Mouse (Mus musculus): ENCODE data around the gene Mroh3. TPM values are rescaled to one million over a fixed set of nuclear protein-coding genes. Genes with fewer than 3 reads are reported as not detected.
A peak's percentile ranks its signal among the peaks of the same experiment; 100 is the strongest.

The Mroh3 gene
- total and polyA plus RNA-seq, 2 experiments from 2014 or later: not detected

GRCm38 (mm10) chr1:136136547-136136946 is 76.1 kb downstream of the Mroh3 start:
- DNase-seq (no peak), ATAC-seq (no peak)
- Histone ChIP-seq H3K27me3 (ENCODE audit: insufficient read depth, low read length) (no peaks in the 10 kb centered on the region), H3K4me2 (ENCODE audit: low read depth) (peak overlapping the region; percentile 22; the same call in 1 of the 2 replicates), H3K9ac (no peak overlapping the region), H3K27ac (ENCODE audit: low read depth, low read length) (no peak overlapping the region; the same call in 1 of the 2 replicates), H3K4me3 (ENCODE audit: low read depth, low read length) (no peak overlapping the region), H3K36me3 (ENCODE audit: insufficient read depth) (no peaks in the 10 kb centered on the region), H3K9me3 (ENCODE audit: low read length) (no peaks in the 10 kb centered on the region), H3K4me1 (ENCODE audit: insufficient read depth) (peaks cover 69% of the 10 kb centered on the region)
- 66% methylated on average over 4 of the region's 4 CpGs for WGBS
- TF ChIP-seq CTCF (IDR thresholded peaks at IDR 0.05; ENCODE audit: low read depth): no peak

- ATAC-seq (no peak), DNase-seq (no peak)
- H3K9me3 ChIP-seq (ENCODE audit: low read length): no peaks in the 10 kb centered on the region
- H3K4me3 ChIP-seq (ENCODE audit: low read depth, low read length): no peak overlapping the region
- no peaks in the 10 kb centered on the region for H3K27me3 ChIP-seq (ENCODE audit: insufficient read depth, low read length)
- no peaks in the 10 kb centered on the region for H3K36me3 ChIP-seq (ENCODE audit: insufficient read depth)
- no peak overlapping the region for H3K27ac ChIP-seq (ENCODE audit: low read depth, low read length)
- peak overlapping the region; percentile 26 for H3K4me2 ChIP-seq (ENCODE audit: low read depth)
- WGBS: 61% methylated on average over 6 of the region's 6 CpGs
- H3K4me1 ChIP-seq (ENCODE audit: insufficient read depth): peaks cover 63% of the 10 kb centered on the region
- no peak for TF ChIP-seq CTCF (IDR thresholded peaks at IDR 0.05; ENCODE audit: low read depth)
- 0 out of 2 replicates have a peak overlapping the region, but pooled peaks have one; percentile 1 for H3K9ac ChIP-seq
These were observed 76.7 kb downstream of the Mroh3 start for GRCm38 (mm10) chr1:136135777-136136444.

GRCm38 (mm10) chr1:136135046-136135445 is 77.6 kb downstream of the Mroh3 start:
- H3K36me3 ChIP-seq (ENCODE audit: insufficient read depth): no peaks in the 10 kb centered on the region
- no peaks in the 10 kb centered on the region for H3K9me3 ChIP-seq (ENCODE audit: low read length)
- TF ChIP-seq CTCF (IDR thresholded peaks at IDR 0.05; ENCODE audit: low read depth): no peak
- no peak for DNase-seq
- 57% methylated on average over 1 of the region's 1 CpGs for WGBS
- no peaks in the 10 kb centered on the region for H3K27me3 ChIP-seq (ENCODE audit: insufficient read depth, low read length)
- peaks cover 57% of the 10 kb centered on the region for H3K4me1 ChIP-seq (ENCODE audit: insufficient read depth)
- H3K4me3 ChIP-seq (ENCODE audit: low read depth, low read length): no peak overlapping the region
- ATAC-seq: no peak
- H3K9ac ChIP-seq: no peak overlapping the region
- H3K27ac ChIP-seq (ENCODE audit: low read depth, low read length): no peak overlapping the region
- peak overlapping the region; percentile 81 for H3K4me2 ChIP-seq (ENCODE audit: low read depth)

- H3K9me3 ChIP-seq (ENCODE audit: low read length): no peaks in the 10 kb centered on the region
- H3K36me3 ChIP-seq (ENCODE audit: insufficient read depth): no peaks in the 10 kb centered on the region
- TF ChIP-seq CTCF (IDR thresholded peaks at IDR 0.05; ENCODE audit: low read depth): no peak
- H3K27ac ChIP-seq (ENCODE audit: low read depth, low read length): no peak overlapping the region
- ATAC-seq (no peak), DNase-seq (no peak)
- 69% methylated on average over 2 of the region's 2 CpGs for WGBS
- peaks cover 57% of the 10 kb centered on the region for H3K4me1 ChIP-seq (ENCODE audit: insufficient read depth)
- no peaks in the 10 kb centered on the region for H3K27me3 ChIP-seq (ENCODE audit: insufficient read depth, low read length)
- H3K4me3 ChIP-seq (ENCODE audit: low read depth, low read length): 0 out of 2 replicates have a peak overlapping the region, but pooled peaks have one; percentile 91
- H3K4me2 ChIP-seq (ENCODE audit: low read depth): peak overlapping the region; percentile 81
- peak overlapping the region; percentile 99; the same call in 1 of the 2 replicates for H3K9ac ChIP-seq
These were observed 78.1 kb downstream of the Mroh3 start for GRCm38 (mm10) chr1:136134547-136134946.

GRCm38 (mm10) chr1:136133570-136134240 is 78.9 kb downstream of the Mroh3 start:
- TF ChIP-seq CTCF (IDR thresholded peaks at IDR 0.05; ENCODE audit: low read depth): no peak
- DNase-seq (peak; percentile 59), ATAC-seq (no peak)
- Histone ChIP-seq H3K4me2 (ENCODE audit: low read depth) (peak overlapping the region; percentile 81), H3K4me1 (ENCODE audit: insufficient read depth) (peaks cover 48% of the 10 kb centered on the region), H3K36me3 (ENCODE audit: insufficient read depth) (no peaks in the 10 kb centered on the region), H3K4me3 (ENCODE audit: low read depth, low read length) (peak overlapping the region; percentile 91), H3K27ac (ENCODE audit: low read depth, low read length) (0 out of 2 replicates have a peak overlapping the region, but pooled peaks have one; percentile 95), H3K9ac (peak overlapping the region; percentile 99), H3K9me3 (ENCODE audit: low read length) (no peaks in the 10 kb centered on the region), H3K27me3 (ENCODE audit: insufficient read depth, low read length) (no peaks in the 10 kb centered on the region)
- 17% methylated on average over 13 of the region's 13 CpGs for WGBS

- Histone ChIP-seq H3K27ac (ENCODE audit: low read depth, low read length) (peak overlapping the region; percentile 95), H3K4me1 (ENCODE audit: insufficient read depth) (peaks cover 39% of the 10 kb centered on the region), H3K4me2 (ENCODE audit: low read depth) (peak overlapping the region; percentile 81), H3K9me3 (ENCODE audit: low read length) (no peaks in the 10 kb centered on the region), H3K4me3 (ENCODE audit: low read depth, low read length) (peak overlapping the region; percentile 91), H3K9ac (peak overlapping the region; percentile 99), H3K36me3 (ENCODE audit: insufficient read depth) (no peaks in the 10 kb centered on the region), H3K27me3 (ENCODE audit: insufficient read depth, low read length) (no peaks in the 10 kb centered on the region)
- ATAC-seq (peak; percentile 6; the same call in 1 of the 2 replicates), DNase-seq (peak; percentile 66)
- no peak for TF ChIP-seq CTCF (IDR thresholded peaks at IDR 0.05; ENCODE audit: low read depth)
- 6% methylated on average over 10 of the region's 10 CpGs for WGBS
These were observed 80.0 kb downstream of the Mroh3 start for GRCm38 (mm10) chr1:136132386-136133201.

Other genes starting within 250 kb of the Mroh3 start
- not detected in 2 replicates for gene Igfn1, start 206.5 kb downstream of the Mroh3 start, total RNA-seq (2014; rRNA removed)
- not detected in 2 replicates for gene Igfn1, start 206.5 kb downstream of the Mroh3 start, polyA plus RNA-seq (2015; fragmentation: Nextera tagmentation; extraction: Ambion mirVana)
- gene Tmem9, start 204.7 kb downstream of the Mroh3 start, total RNA-seq (2014; rRNA removed): 91.7 and 95.5 TPM in 2 replicates
- gene Tmem9, start 204.7 kb downstream of the Mroh3 start, polyA plus RNA-seq (2015; fragmentation: Nextera tagmentation; extraction: Ambion mirVana): 156 and 175 TPM in 2 replicates
- 0.46 TPM in 1 of 2 replicates, not detected in the other for gene Ascl5, start 162.0 kb downstream of the Mroh3 start, total RNA-seq (2014; rRNA removed)
- 0.36 and 0.90 TPM in 2 replicates for gene Ascl5, start 162.0 kb downstream of the Mroh3 start, polyA plus RNA-seq (2015; fragmentation: Nextera tagmentation; extraction: Ambion mirVana)
- 0.62 and 1.1 TPM in 2 replicates for gene Cacna1s, start 160.1 kb downstream of the Mroh3 start, total RNA-seq (2014; rRNA removed)
- gene Cacna1s, start 160.1 kb downstream of the Mroh3 start, polyA plus RNA-seq (2015; fragmentation: Nextera tagmentation; extraction: Ambion mirVana): 0.30 and 1.1 TPM in 2 replicates
- 120 and 135 TPM in 2 replicates for gene Kif21b, start 81.4 kb downstream of the Mroh3 start, total RNA-seq (2014; rRNA removed)
- 24.8 and 29.2 TPM in 2 replicates for gene Kif21b, start 81.4 kb downstream of the Mroh3 start, polyA plus RNA-seq (2015; fragmentation: Nextera tagmentation; extraction: Ambion mirVana)
- gene Inava, start 21.4 kb upstream of the Mroh3 start, total RNA-seq (2014; rRNA removed): 4.4 and 12.6 TPM in 2 replicates
- gene Inava, start 21.4 kb upstream of the Mroh3 start, polyA plus RNA-seq (2015; fragmentation: Nextera tagmentation; extraction: Ambion mirVana): 2.1 and 2.6 TPM in 2 replicates
- 2.0 and 2.2 TPM in 2 replicates for gene Gpr25, start 48.0 kb upstream of the Mroh3 start, total RNA-seq (2014; rRNA removed)
- 2.2 TPM in 2 replicates for gene Gpr25, start 48.0 kb upstream of the Mroh3 start, polyA plus RNA-seq (2015; fragmentation: Nextera tagmentation; extraction: Ambion mirVana)
- gene Camsap2, start 133.3 kb upstream of the Mroh3 start, total RNA-seq (2014; rRNA removed): 120 and 135 TPM in 2 replicates
- 16.1 and 20.1 TPM in 2 replicates for gene Camsap2, start 133.3 kb upstream of the Mroh3 start, polyA plus RNA-seq (2015; fragmentation: Nextera tagmentation; extraction: Ambion mirVana)
- gene Ddx59, start 202.4 kb upstream of the Mroh3 start, total RNA-seq (2014; rRNA removed): 16.2 and 18.8 TPM in 2 replicates
- 14.6 and 17.8 TPM in 2 replicates for gene Ddx59, start 202.4 kb upstream of the Mroh3 start, polyA plus RNA-seq (2015; fragmentation: Nextera tagmentation; extraction: Ambion mirVana)

Data from forebrain, postnatal 0 days (tissue).